Mouse (Mus musculus): ENCODE data around the gene Dlg2. TPM values are rescaled to one million over a fixed set of nuclear protein-coding genes. Genes with fewer than 3 reads are reported as not detected.
A peak's percentile ranks its signal among the peaks of the same experiment; 100 is the strongest.

Gene Dlg2
- polyA plus RNA-seq, 1 experiment from 2014 or later: 38.4 TPM

DNA sequence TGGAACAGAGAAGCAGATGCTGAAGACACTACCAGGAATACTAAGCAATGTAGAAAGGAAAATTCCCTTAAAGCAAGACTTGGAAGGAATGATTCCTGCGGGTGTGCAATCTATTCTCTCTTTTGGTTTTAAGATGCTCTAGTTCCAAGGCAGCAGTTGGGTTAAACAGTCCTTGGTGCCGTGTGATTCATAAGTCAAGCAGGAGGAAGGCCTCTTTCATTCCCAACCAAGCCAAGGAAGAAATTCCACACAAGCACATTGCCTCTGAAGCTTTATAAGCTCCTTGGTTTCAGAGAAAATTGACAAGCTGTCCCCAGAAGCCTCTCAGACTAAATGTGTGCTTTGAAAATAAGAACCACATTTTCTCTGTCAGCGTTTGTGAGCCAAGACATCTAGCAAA is 1309.4 kb downstream of the Dlg2 start:
- no peaks in the 10 kb centered on the region for H3K9me3 ChIP-seq (ENCODE audit: control insufficient read depth, low read length)
- H3K4me1 ChIP-seq (replicated peaks; ENCODE audit: control insufficient read depth, insufficient read depth, low read length): no peaks in the 10 kb centered on the region; the same call in none of the 2 replicates
- no peak overlapping the region for H3K4me3 ChIP-seq (replicated peaks; ENCODE audit: low read length)
- no peaks in the 10 kb centered on the region for H3K27me3 ChIP-seq (replicated peaks; ENCODE audit: control insufficient read depth, insufficient read depth, low read length)
- H3K36me3 ChIP-seq (ENCODE audit: control insufficient read depth, insufficient read depth): no peaks in the 10 kb centered on the region
- no peak for ATAC-seq
- WGBS: 71% methylated on average over 3 of the region's 3 CpGs
- H3K4me2 ChIP-seq (ENCODE audit: low read length): no peak overlapping the region
- H3K27ac ChIP-seq (ENCODE audit: low read length): peak overlapping the region; percentile 14; the same call in 1 of the 2 replicates
- no peak overlapping the region for H3K9ac ChIP-seq (replicated peaks; ENCODE audit: low read depth, low read length)

DNA sequence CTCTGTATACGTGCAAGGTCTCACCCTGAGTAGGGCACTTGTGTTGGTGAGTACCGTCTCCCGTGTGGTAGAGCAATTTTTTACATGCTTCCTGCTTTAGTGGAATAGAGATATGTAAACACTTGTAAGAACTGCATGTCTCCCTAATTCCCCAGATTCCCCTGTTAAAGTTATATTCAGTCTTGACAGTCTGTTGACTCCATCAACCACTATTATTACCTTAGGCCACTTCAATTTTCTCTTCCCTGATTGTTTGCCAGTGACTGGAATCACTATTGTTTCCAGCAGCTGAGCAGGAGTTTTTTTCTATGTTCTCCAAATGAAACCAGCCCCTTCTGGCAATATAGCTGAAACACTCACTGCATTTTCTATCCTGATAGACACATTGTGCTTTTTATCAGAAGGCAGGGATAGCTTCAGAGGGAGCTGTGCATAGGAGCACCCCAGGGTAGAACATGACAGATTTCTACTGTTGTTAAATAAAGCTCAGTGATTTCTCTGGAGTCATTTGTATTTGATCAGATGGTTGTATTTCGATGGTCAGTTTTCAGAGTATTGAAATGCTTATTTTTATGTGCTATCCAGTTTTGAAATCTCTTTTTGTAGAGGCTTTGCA is 1314.6 kb downstream of the Dlg2 start:
- 79% methylated on average over 4 of the region's 4 CpGs for WGBS
- no peaks in the 10 kb centered on the region for H3K4me1 ChIP-seq (replicated peaks; ENCODE audit: control insufficient read depth, insufficient read depth, low read length)
- H3K27ac ChIP-seq (ENCODE audit: low read length): no peak overlapping the region
- H3K27me3 ChIP-seq (replicated peaks; ENCODE audit: control insufficient read depth, insufficient read depth, low read length): no peaks in the 10 kb centered on the region
- H3K4me2 ChIP-seq (ENCODE audit: low read length): no peak overlapping the region
- H3K9ac ChIP-seq (replicated peaks; ENCODE audit: low read depth, low read length): no peak overlapping the region
- no peaks in the 10 kb centered on the region for H3K36me3 ChIP-seq (ENCODE audit: control insufficient read depth, insufficient read depth)
- H3K4me3 ChIP-seq (replicated peaks; ENCODE audit: low read length): no peak overlapping the region
- no peaks in the 10 kb centered on the region for H3K9me3 ChIP-seq (ENCODE audit: control insufficient read depth, low read length)
- ATAC-seq: no peak

DNA sequence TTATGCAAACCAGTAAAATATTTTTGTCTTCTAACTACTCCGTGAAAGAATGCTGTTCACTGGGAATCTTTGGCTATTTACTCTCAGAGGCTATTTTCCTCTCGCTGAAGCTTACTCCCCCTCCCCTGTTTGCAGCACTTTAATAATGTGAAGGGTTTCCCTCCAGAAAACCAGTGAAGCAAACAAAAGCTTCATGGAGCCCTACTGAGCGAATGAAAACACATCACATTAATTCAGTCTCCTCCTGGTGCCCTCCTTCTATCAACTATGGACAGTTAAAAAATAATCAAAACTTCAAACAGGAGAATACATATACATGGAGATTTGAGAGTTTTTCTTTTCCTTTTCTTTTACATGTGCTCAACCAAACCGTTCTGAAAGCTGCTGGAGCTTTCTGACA is 1330.2 kb downstream of the Dlg2 start:
- no peaks in the 10 kb centered on the region for H3K27me3 ChIP-seq (replicated peaks; ENCODE audit: control insufficient read depth, insufficient read depth, low read length)
- no peak overlapping the region for H3K9ac ChIP-seq (replicated peaks; ENCODE audit: low read depth, low read length)
- no peak overlapping the region for H3K4me3 ChIP-seq (replicated peaks; ENCODE audit: low read length)
- no peak overlapping the region for H3K4me2 ChIP-seq (ENCODE audit: low read length)
- no peaks in the 10 kb centered on the region for H3K36me3 ChIP-seq (ENCODE audit: control insufficient read depth, insufficient read depth)
- ATAC-seq: peak; percentile 20; the same call in 1 of the 2 replicates
- H3K4me1 ChIP-seq (replicated peaks; ENCODE audit: control insufficient read depth, insufficient read depth, low read length): no peaks in the 10 kb centered on the region
- no peaks in the 10 kb centered on the region for H3K9me3 ChIP-seq (ENCODE audit: control insufficient read depth, low read length)
- no peak overlapping the region for H3K27ac ChIP-seq (ENCODE audit: low read length)
- WGBS: 5% methylated on average over 4 of the region's 4 CpGs

DNA sequence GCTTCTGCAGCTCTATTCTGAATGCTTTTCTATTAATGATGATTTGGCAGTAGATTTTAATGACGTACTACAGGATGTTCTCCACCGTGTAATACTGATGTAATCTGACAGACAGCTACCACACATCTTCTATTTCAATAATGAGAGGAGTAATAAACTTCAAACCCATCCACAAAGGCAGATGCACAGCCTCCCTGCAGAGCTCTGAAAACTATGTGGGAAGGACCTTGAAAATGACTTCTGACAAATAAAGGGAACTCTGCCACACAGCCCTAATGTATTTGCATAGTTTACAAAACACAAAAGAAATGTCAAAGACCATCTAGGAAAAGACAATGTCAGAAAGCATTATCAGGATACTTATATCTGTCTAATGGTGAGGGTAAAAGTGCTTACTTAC is 1334.3 kb downstream of the Dlg2 start:
- no peaks in the 10 kb centered on the region for H3K9me3 ChIP-seq (ENCODE audit: control insufficient read depth, low read length)
- H3K4me1 ChIP-seq (replicated peaks; ENCODE audit: control insufficient read depth, insufficient read depth, low read length): no peaks in the 10 kb centered on the region
- 28% methylated on average over 2 of the region's 2 CpGs for WGBS

GRCm38 (mm10) chr7:91818004-91818403 is 1341.5 kb downstream of the Dlg2 start:
- Histone ChIP-seq H3K9me3 (ENCODE audit: control insufficient read depth, low read length) (no peaks in the 10 kb centered on the region), H3K36me3 (ENCODE audit: control insufficient read depth, insufficient read depth) (no peaks in the 10 kb centered on the region), H3K9ac (replicated peaks; ENCODE audit: low read depth, low read length) (no peak overlapping the region), H3K27me3 (replicated peaks; ENCODE audit: control insufficient read depth, insufficient read depth, low read length) (no peaks in the 10 kb centered on the region), H3K4me3 (replicated peaks; ENCODE audit: low read length) (no peak overlapping the region), H3K4me1 (replicated peaks; ENCODE audit: control insufficient read depth, insufficient read depth, low read length) (no peaks in the 10 kb centered on the region), H3K27ac (ENCODE audit: low read length) (no peak overlapping the region), H3K4me2 (ENCODE audit: low read length) (no peak overlapping the region)
- WGBS: 65% methylated on average over 1 of the region's 1 CpGs
- ATAC-seq: no peak

More for the DNA sequence above, 1334.3 kb downstream of the Dlg2 start:
- no peak overlapping the region for H3K4me2 ChIP-seq (ENCODE audit: low read length)
- H3K27ac ChIP-seq (ENCODE audit: low read length): no peak overlapping the region
- no peak overlapping the region for H3K4me3 ChIP-seq (replicated peaks; ENCODE audit: low read length)
- ATAC-seq: no peak
- no peaks in the 10 kb centered on the region for H3K36me3 ChIP-seq (ENCODE audit: control insufficient read depth, insufficient read depth)
- no peak overlapping the region for H3K9ac ChIP-seq (replicated peaks; ENCODE audit: low read depth, low read length)
- no peaks in the 10 kb centered on the region for H3K27me3 ChIP-seq (replicated peaks; ENCODE audit: control insufficient read depth, insufficient read depth, low read length)

GRCm38 (mm10) chr7:91832207-91832606 is 1355.7 kb downstream of the Dlg2 start:
- Histone ChIP-seq H3K4me1 (replicated peaks; ENCODE audit: control insufficient read depth, insufficient read depth, low read length) (no peaks in the 10 kb centered on the region), H3K4me2 (ENCODE audit: low read length) (no peak overlapping the region), H3K27me3 (replicated peaks; ENCODE audit: control insufficient read depth, insufficient read depth, low read length) (no peaks in the 10 kb centered on the region), H3K9ac (replicated peaks; ENCODE audit: low read depth, low read length) (no peak overlapping the region), H3K27ac (ENCODE audit: low read length) (no peak overlapping the region), H3K4me3 (replicated peaks; ENCODE audit: low read length) (no peak overlapping the region), H3K36me3 (ENCODE audit: control insufficient read depth, insufficient read depth) (no peaks in the 10 kb centered on the region), H3K9me3 (ENCODE audit: control insufficient read depth, low read length) (no peaks in the 10 kb centered on the region)
- WGBS: 86% methylated on average over 5 of the region's 5 CpGs
- ATAC-seq: no peak

- 41% methylated on average over 1 of the region's 1 CpGs for WGBS
These were observed 1369.3 kb downstream of the Dlg2 start for GRCm38 (mm10) chr7:91845723-91846122.

GRCm38 (mm10) chr7:91849364-91849763 is 1372.9 kb downstream of the Dlg2 start:
- Histone ChIP-seq H3K4me1 (replicated peaks; ENCODE audit: control insufficient read depth, insufficient read depth, low read length) (no peaks in the 10 kb centered on the region), H3K27me3 (replicated peaks; ENCODE audit: control insufficient read depth, insufficient read depth, low read length) (no peaks in the 10 kb centered on the region), H3K9me3 (ENCODE audit: control insufficient read depth, low read length) (no peaks in the 10 kb centered on the region), H3K36me3 (ENCODE audit: control insufficient read depth, insufficient read depth) (no peaks in the 10 kb centered on the region), H3K9ac (replicated peaks; ENCODE audit: low read depth, low read length) (no peak overlapping the region), H3K4me3 (replicated peaks; ENCODE audit: low read length) (no peak overlapping the region), H3K27ac (ENCODE audit: low read length) (no peak overlapping the region), H3K4me2 (ENCODE audit: low read length) (no peak overlapping the region)
- no peak for ATAC-seq

More at GRCm38 (mm10) chr7:91845723-91846122, 1369.3 kb downstream of the Dlg2 start:
- Histone ChIP-seq H3K4me1 (replicated peaks; ENCODE audit: control insufficient read depth, insufficient read depth, low read length) (no peaks in the 10 kb centered on the region), H3K9me3 (ENCODE audit: control insufficient read depth, low read length) (no peaks in the 10 kb centered on the region), H3K9ac (replicated peaks; ENCODE audit: low read depth, low read length) (no peak overlapping the region), H3K27me3 (replicated peaks; ENCODE audit: control insufficient read depth, insufficient read depth, low read length) (no peaks in the 10 kb centered on the region), H3K27ac (ENCODE audit: low read length) (no peak overlapping the region), H3K4me2 (ENCODE audit: low read length) (no peak overlapping the region), H3K4me3 (replicated peaks; ENCODE audit: low read length) (no peak overlapping the region), H3K36me3 (ENCODE audit: control insufficient read depth, insufficient read depth) (no peaks in the 10 kb centered on the region)
- no peak for ATAC-seq

- H3K27ac ChIP-seq (ENCODE audit: low read length): no peak overlapping the region
- no peaks in the 10 kb centered on the region for H3K36me3 ChIP-seq (ENCODE audit: control insufficient read depth, insufficient read depth)
- 52% methylated on average over 4 of the region's 4 CpGs for WGBS
- H3K27me3 ChIP-seq (replicated peaks; ENCODE audit: control insufficient read depth, insufficient read depth, low read length): no peaks in the 10 kb centered on the region
- H3K4me1 ChIP-seq (replicated peaks; ENCODE audit: control insufficient read depth, insufficient read depth, low read length): no peaks in the 10 kb centered on the region
- no peak overlapping the region for H3K9ac ChIP-seq (replicated peaks; ENCODE audit: low read depth, low read length)
- H3K4me2 ChIP-seq (ENCODE audit: low read length): no peak overlapping the region
- H3K9me3 ChIP-seq (ENCODE audit: control insufficient read depth, low read length): no peaks in the 10 kb centered on the region
- no peak for ATAC-seq
- H3K4me3 ChIP-seq (replicated peaks; ENCODE audit: low read length): no peak overlapping the region
These were observed 1377.2 kb downstream of the Dlg2 start for GRCm38 (mm10) chr7:91853653-91854052.

DNA sequence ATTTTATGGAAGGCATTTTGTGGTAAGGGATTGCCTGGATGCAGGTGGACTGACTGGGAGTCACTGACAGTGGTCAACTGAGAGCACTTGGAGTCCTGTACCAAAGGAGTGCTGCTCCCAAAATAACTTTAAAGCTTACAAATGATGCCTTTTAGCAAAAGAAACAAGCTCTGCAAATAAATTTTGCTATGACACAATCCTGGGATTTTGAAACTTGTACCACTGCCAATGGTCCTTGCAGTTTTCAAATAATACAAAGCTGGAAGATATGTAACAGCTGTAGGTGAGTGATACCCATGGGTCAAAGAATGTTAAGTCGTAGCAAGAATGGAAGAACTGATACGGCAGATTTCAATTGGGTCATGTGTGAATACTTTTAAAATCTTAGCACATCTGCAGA is 1380.5 kb downstream of the Dlg2 start:
- Histone ChIP-seq H3K36me3 (ENCODE audit: control insufficient read depth, insufficient read depth) (no peaks in the 10 kb centered on the region), H3K9me3 (ENCODE audit: control insufficient read depth, low read length) (no peaks in the 10 kb centered on the region), H3K9ac (replicated peaks; ENCODE audit: low read depth, low read length) (no peak overlapping the region), H3K4me1 (replicated peaks; ENCODE audit: control insufficient read depth, insufficient read depth, low read length) (no peaks in the 10 kb centered on the region), H3K27ac (ENCODE audit: low read length) (no peak overlapping the region), H3K27me3 (replicated peaks; ENCODE audit: control insufficient read depth, insufficient read depth, low read length) (no peaks in the 10 kb centered on the region), H3K4me2 (ENCODE audit: low read length) (no peak overlapping the region), H3K4me3 (replicated peaks; ENCODE audit: low read length) (no peak overlapping the region)
- no peak for ATAC-seq
- 95% methylated on average over 2 of the region's 2 CpGs for WGBS
